Mouse (Mus musculus) yolk sac, embryonic 10.5 days (tissue): Measurements from ENCODE around the gene Ddr1.

Experiments used
- DNase-seq: peaks from one replicate; pipeline ENCODE4 v3.0.0-alpha.2; 2017; ENCODE audit warnings: low spot score

The Ddr1 gene

DNA sequence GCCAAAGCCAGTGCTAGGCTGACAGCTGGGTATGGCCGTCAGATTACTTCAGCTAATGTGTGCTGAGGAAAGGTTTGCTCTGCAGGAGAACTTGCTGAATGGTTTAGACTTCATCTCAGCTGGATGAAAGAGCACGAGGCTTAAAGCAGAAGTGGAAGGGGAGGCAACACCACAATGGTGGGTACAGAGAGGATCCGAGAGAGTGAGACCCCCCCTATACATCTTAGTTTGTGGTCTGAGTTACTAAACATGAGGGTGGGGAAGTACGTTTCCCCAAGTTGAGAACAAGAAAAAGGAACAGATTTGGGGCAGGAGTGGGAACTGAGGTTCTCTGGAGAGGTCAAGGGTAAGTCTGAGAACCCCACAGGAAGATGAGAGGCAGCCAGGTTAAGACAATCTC lies 12.1 kb downstream of the Ddr1 start:
- DNase-seq: no peak

DNA sequence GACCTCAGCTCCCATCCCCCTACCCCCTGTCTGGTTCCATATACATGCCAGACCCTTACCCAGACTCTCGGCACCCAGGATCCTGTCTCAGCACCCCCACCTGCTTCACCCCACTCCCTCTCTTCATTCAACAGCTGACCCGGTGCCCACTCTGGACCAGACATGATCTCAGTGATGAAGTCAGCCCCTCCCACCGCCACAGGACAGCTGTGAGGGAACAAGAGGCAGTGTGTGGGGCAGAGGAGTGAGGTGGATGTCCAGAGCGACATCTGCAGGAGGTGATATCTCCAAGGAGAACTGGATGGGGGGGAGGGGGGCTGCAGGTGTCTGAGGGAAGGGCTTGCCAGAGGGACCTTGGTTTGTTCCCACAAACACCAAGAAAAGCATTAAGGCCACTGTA lies 12.6 kb downstream of the Ddr1 start:
- DNase-seq: no peak

DNA sequence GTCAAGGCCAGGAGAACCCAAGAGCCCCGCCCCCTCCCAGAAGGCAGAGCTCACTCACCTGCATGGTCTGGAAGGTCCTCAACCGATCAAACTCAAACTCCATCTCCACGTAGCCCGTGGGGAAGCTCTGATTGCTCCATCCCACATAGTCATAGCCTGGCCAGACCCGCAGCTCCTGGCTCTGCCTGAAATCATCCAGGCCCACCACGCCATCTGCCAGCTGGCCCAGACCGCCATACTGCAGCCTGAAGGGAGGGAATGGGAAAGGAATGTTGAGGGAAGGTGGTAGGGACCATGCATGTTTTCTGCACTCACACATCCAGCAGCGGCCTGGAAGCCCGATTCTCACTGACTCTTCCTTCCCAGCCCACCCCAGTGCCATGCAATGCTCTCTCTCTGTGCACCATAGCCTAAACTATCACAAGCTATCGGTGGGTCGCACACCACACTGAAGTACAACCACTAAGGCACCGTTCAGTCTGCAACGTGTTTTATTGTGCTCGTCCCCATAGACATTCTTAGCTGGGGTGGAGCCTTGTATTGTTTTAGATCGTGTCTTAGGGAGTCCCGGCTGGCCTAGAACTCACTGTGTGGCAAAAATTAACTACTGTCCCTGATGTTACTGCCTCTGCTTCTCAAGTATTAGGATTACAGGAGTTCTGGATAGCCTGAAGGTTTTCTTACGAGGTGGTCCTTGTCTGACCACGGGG lies 14.3 kb downstream of the Ddr1 start:
- no peak for DNase-seq

DNA sequence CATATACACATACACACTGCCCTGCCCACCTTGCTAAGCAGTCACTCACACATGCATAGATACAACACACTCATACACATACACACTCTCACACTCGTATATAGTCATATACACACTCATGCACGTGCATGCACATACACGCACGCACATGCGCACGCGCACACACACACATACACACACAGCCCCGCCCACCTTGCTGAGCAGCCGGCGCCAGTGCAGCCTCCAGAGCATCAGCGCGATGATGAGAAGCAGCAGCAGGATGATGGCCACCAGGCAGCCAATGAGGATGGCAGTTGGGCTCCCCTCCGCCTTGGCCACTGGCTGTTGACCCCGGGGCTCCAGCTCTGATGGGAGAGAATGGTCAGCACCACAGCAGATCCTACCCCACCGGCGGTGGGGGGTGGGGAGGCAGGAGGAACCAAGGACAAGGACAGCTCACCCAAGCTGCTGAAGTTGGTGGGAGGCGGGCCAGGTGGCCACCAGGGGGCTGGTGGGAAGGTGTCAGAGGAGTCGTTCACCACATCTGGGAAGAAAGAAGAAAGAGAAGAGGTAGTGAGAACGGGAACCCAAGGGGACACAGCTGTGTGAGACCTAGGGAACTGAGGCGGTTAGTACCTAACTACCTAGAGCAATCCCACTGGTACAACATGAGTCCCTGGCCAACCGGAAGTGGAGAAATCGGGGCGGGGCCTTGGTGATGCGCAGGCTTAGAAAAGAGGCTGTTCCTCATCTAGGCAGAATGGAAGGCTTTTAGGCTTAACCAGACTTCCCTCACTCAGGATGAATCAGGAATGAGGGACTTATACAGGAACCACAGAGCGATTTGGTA lies 15.9 kb downstream of the Ddr1 start:
- no peak for DNase-seq

DNA sequence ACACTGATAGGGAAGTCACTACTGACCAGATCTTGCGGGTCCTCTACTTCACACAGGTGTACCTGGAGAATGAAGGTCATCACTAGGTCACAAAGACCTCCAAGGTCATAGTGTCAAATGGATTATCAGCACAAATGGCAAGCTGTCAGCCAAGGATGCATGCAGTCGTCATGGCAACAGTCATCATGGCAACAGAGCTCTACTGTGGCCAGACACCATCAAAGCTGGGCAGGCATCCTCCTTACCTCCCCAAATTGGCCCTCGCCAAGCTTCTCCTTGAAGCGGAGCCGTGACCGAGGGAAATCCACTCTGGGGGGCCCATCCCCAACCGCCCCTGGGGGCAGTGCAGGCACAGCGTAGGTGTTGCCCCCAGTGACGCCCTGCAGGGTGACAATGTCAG lies 19.4 kb downstream of the Ddr1 start:
- DNase-seq: no peak

DNA sequence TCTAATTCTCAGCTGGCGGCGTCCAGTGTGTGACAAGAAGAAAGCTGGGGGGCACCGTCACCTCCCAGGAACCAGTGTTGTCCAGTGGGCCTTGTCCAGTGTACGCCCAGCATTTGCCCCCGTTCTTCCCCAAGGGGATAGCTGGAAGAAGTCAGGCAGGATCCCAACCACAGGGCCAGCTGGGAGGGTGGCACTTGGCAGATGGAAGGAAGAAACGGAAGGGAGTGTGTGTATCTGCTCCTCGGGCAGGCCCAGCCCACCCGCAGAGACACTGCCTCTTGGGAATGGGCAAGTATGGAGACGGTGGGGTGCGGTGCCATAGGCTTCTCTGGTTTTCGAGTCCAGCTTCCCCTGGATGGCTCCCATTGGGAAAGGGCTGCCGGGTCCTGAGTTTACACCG lies 22.4 kb downstream of the Ddr1 start:
- DNase-seq: no peak

DNA sequence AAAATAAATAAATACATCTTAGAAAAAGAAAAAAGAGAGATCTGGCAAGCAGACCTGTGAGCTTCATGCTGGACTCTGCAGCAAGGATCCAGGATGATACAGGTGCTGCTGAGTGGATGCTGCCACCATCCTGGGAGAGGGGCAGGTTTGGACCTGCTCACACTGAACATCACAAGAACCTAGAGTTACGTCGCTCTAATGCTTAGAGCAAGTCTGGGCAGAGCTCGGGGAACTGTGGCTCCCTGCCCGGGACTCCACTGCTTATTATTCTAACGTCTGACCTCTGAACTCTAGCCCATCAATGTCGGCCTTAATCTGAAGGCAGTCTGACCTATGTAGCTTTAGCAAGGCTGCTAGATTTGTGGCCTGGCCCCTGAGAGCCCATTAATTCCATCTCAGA lies 23.8 kb downstream of the Ddr1 start:
- no peak for DNase-seq

DNA sequence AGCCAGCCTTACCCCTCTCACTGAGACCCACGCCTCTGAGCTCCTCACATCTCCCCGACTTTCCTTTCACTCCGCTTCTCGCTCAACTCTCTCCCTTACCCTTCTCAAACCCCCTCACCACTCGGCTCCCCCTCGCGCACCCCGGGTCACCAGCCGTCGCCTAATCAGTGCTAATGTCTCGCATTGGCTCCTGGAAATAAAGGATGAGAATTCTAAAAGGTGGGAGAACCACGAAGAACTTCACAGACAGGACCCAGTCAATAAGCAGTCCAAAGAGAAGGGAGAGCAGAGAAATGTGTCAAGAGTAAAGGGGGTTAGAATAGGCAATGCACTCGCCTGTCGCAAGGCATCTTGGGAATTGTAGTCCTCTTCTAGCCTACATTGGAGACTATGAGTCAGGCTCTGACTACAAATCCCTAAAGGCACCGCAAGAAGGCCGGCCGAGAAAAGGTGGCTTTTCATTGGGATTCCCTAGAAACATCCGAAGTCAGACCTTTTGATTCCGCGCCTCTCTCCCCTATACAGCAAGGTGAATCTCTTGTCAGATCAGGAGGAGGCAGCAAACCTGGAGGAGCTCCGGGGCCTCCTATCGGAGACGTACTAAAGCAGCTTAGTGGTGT lies 30.9 kb downstream of the Ddr1 start, which contains the start of gene Gtf2h4:
Gene Gtf2h4, minus strand, starts transcription at position 324 of the 620 bp plus-strand sequence.
- DNase-seq: peak; percentile 91

DNA sequence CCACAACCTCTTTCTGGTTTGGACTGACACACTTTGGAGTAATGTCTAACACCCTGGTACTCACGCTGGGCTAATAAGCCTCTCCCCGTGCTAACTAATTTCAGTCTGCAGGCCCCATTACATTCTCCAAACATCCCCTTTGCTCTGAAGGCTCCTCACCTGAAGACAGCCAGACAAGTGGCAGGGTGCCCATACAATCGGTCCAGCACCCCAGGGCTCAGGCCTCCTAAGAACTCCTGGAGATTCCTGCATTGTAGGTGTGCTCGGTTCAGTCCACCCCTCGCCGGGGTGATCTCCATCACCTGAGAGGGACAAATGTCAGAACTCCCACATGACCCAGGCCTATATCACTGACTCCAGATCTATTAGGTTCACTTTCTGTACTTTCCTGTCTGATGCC lies 31.9 kb downstream of the Ddr1 start:
- no peak for DNase-seq

DNA sequence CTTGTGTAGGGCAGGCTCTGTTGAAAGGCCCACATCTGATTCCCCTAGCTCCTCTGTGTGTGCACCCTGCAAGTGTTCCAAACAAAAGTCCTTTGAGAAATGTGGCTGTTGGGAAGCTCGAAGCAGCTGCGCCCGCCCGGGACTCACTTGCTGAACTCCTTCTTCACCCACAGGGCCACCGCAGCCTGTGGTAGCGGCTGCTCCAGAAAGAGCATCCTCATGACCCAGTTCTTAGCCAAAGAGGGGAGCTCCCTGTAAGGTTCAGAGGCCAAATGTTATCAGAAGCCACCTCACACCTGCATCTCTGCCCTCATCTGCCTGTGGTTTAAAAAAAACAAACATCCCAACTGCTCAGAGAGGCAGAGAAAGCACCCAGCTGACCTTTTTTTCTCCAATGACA lies 32.6 kb downstream of the Ddr1 start:
- no peak for DNase-seq

DNA sequence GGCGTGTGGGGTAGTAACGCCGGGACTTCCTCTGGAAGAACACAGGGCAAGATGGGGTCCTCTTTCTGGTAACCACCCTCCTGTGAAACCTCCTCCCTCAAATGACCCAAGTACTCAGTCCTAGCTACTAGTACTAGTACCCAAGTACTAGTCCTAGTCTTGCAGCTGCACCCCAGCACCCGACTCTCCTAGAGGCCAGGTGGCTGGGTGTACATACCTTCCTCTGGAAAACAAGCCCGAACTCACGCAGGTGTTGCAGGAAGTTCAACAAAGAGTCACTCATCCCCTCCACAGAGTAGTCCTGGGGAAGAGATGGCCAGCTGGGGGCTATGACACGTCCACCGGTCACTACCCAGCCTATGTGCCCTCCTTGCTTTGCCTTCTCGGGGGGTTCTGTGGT lies 34.7 kb downstream of the Ddr1 start:
- no peak for DNase-seq

DNA sequence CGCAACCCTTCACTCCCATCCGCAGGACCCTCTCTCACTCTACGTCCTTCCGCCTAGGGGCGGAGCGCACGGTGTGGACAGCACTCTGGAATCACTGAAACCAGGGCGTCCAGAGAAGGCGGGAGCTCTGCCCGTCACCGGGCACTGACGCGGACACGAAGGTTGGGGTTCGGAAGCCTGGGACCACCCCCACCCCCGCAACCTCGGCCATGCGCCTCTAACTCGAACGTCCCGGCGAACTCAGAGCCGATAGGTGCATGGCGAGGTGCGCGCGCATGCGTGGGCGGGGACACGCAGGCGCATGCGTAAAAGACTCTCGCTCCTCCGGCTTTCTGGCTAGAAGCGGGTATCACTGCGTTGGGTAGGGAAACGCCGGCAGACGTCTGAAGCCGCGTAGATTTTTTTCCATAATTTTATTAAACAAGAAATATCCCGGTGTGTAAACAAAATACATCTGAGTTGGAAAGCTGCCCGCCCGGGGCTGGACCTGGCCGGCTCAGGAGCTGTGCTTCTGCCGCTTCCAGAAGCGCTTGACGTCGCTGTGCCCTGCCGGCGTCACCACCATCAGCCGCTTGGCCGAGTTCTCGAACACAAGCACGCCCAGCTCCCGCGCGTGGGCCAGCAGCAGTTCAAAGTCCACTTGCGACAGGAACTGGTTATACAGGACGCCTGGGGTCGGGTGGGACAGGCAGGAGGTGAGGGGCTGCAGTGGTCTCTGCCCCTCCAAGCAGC lies 36.9 kb downstream of the Ddr1 start, which contains the start of gene Vars2:
Gene Vars2, minus strand, starts transcription at position 259 of the 732 bp plus-strand sequence.
- DNase-seq: peak; percentile 95

DNA sequence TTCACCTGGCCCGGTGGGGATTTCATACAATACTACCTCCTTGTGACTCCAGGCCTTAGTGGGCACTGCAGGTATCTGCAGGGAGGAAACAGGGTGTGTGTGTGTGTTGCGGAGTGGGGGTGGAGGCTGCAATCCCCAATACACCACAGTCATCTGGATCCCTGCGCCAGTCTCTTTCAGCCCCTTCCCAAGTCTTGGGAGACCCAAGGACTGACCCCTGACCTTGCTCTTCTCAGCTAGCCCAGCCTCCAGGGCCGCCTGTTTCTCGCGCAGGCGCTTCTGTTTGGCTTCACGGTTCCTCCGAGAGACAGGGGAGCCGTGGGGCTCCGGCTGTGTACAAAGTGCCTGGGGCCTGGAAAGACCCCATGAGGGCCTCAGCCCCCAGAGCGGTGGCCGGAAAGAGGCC lies 37.6 kb downstream of the Ddr1 start:
- DNase-seq: no peak

DNA sequence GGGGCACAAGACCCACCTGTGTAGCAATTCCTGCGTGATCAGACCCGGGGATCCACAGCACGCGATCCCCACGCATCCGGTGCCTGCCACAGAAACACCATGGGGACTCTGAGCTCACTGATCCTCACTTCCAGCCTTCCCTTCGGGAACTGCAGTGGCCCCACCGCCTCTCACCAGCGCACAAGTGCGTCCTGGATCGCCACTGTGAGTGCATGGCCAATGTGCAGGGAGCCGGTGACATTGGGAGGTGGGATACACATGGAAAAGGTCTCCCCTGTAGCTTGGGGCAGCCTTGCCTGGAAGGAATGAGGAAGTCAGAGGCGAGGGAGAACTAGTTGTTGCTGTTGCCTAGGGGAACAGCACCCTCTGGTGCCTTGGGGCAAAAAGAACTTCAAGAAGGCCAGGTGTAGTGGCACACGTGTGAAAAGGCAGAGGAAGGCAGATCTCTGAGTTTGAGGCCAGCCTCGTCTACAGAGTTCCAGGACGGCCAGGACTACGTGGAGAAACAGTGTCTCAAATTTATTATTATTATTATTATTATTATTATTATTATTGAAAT lies 38.4 kb downstream of the Ddr1 start:
- no peak for DNase-seq

DNA sequence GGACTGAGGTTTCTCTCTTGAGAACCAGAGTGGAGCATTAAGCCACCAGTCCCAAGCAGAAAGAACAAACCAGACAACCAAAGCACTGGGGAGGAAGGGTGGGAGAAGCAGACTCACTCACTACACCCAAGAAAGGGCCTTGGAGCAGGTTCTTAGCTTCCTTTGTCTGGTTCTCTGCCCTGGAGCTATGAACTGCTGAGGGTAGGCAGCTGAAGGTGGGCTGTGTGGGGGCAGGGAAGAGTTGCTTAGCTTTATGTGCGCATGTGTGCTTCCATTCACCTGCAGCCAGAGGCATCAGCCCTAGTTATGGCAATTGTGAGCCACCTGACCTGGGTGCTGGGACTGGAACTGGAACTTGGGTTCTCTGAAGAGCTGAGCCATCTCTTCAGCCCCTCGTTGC lies 51.3 kb downstream of the Ddr1 start:
- DNase-seq: no peak

DNA sequence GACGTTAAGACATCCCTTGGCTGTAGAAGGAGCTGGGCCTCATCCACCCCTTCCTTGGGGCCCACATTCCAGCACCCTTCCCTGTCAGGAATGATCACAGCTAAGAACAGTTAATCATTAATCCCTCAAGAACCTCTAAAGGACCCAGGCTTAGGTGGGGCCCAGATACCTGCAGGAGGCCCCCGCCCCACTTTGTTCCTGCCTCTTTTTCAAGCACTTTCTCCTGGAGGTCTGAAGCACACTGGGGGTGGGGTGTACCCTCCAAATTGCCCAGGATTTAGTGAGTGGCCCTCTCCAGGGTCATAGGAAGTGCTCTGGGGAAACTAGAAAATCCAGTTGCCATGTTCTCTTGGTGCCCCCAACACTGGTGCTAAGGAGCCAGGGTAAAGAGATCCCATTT lies 55.0 kb downstream of the Ddr1 start:
- DNase-seq: peak; percentile 25

DNA sequence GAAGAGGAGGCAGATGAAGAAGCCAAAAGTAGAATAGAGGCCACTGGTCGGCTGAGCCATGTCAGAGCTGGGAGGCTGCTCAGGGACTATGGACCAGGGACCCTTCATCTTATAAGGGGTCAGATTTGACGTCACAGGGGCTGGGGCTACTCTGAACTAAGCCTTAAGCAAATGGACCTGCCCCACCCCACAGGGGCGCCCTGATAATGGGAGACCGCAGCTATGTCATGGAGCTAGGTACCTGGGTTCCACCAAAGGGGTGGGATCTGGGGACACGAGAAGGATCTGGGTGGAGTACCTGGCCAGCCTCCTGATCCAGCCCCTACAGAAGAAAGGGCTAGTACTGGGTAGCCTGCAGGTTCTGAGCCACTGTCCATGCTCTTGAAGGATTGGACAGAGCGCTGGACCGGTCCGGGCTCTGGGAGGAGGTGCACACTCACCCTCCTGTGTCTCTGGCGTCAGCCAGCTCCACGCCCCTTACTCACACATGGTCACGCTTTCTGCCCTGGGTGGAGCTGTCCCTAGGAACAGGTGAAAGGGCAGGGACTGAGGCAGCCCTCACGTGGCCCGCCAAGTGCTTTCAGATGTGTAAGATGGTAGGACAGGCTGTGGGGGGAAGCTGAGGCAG lies 60.7 kb downstream of the Ddr1 start, which contains the start of gene Mucl3:
Gene Mucl3, minus strand, starts transcription at position 87 of the 628 bp plus-strand sequence.
- DNase-seq: no peak

DNA sequence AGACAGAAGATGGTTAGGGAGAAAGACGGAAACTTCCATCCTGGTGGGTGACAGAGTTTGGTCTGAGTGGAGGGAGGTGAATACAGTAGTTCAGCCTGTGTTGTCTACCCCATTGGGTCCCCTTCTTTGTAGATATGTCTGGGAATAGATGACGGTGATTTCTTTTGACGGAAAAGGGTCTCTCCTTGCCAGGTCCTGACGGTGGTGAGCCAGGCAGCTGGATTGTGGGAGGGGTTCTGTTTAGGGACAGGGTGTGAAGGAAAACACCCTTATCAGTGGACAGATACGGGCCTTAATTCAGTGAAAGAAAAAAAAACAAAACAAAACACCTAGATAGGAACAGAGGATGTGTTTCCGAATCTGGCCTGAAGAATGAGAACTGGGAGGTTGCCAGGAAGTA lies 65.1 kb downstream of the Ddr1 start:
- no peak for DNase-seq

DNA sequence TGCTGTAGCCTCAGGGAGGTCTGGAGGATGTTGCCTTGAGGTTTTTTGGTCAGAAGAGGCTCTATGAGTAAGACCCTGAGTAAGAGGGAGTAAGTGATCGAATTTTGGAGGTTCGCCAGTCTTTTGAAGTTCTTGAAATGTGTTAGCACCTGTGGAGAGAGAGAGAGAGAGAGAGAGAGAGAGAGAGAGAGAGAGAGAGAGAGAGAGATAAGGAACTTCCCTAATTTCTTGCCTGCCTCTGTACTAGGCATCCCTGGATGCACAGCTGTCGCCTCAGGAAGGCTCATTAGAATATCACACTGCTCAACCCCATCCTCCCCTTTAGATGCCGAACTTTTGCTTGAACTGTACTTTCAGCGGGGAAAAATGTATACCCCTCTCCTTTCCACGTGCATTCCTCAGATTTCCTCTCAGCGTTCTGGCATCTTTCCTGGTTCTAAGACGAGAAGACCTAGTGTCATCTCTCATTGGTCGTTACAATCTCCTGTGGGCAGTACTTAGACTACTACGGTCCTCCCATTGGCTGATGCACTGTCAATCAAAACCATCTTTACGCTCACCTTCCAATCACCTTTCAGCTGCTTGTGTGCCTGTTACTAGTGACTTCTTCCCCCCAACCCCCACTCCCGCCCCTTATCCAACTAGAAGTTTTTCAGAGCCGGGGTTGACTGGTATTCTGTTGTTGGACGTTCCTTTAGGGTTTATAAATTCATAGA lies 65.8 kb downstream of the Ddr1 start:
- DNase-seq: peak; percentile 76

DNA sequence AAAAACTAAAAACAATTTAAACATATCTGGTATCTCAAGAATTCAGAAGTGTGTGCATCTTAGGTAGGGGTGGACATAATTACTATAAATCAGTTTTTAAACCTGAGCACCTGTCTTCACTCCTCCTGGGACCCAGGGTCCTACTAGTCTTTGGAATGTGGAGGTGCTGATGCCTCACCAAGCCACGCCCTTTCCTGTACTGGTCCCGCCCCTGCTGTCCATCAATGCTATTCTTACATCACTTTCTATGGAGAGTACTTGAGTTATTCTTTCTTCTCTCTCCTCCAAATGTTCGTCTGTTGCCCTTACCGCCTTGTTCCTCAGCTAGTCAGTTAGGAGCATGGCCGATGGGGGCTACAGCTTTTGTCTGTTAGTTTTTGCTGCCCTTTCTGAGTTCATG lies 68.1 kb downstream of the Ddr1 start:
- no peak for DNase-seq

DNA sequence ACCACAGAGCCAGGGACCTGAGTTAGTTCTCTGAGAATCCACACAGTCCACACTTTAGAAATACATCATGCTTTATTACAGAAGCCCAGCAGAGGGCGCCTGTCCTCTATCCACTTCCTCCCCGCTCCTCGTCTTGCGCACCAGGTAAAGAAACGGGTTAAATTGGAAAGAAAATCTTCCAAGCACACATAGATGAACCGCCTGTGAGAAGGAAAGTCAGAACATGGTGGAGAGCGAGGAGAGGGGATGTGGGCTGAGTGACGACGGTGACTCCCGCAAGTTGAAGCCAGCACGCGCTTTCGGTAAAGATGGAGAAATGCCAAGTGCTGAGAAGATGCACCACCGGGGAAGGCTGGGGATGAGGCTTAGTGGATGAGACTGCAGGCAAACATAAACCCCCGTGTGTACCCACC lies 68.7 kb downstream of the Ddr1 start:
- peak; percentile 55 for DNase-seq
